Mouse (Mus musculus) kidney, postnatal 10 days (tissue): ENCODE data around the gene Card6.

Experiments used
- DNase-seq: peaks from one replicate; pipeline ENCODE4 v3.0.0; 2021; ENCODE audit warnings: mixed read lengths

Gene Card6

DNA sequence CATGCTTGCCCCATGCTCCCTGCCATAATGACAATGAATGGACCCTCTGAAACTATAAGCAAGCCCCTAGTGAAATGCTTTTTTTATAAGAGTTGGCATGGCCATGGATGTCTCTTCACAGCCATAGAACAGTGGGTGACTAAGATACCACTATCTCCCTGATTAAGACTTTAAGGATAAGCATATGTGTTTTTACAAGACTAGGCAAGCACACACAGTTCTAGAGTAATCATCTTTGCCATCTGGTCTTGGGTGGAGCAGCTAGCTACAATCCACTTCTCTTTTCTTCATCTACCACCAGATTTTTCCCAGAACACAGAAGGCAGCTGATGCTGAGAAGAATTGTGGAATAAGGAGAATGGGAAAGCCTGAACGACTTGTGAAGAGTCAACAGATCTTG, 27.1 kb downstream of the Card6 start:
- DNase-seq, result no peak

DNA sequence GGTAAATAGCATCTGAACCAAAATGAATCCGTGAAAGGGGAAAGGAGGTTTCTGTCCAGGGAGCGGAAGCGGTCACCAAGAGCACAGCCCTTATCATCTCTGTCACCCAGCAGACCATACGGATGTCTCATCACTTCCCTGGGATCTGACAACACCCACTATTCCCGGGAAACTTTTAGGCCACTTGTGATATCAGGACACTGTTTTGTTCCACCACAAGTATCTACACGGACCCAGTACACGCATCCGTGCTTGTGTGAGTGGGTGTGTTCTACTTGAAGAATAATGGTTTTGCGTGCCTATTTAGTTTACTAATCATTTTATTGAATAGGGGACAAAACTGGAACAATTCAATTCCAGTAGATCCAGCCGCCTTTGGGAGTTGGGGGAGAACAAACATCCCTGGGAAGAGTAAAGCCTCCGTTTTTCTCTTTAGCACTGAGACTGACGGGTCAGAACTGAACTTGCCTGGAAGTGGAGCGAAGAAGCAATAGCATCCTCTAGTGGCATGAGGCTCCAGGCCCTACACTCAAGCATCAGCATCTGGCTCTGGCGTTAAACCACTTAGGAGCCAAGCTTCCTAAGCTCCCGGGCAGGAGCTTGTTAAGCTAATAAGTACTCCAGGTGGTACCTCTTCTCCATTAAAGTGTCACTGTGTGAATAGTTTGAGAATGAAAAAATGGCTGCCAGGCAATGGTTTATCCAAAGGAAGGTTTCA, 39.4 kb downstream of the Card6 start:
- peak; percentile 64 for DNase-seq

DNA sequence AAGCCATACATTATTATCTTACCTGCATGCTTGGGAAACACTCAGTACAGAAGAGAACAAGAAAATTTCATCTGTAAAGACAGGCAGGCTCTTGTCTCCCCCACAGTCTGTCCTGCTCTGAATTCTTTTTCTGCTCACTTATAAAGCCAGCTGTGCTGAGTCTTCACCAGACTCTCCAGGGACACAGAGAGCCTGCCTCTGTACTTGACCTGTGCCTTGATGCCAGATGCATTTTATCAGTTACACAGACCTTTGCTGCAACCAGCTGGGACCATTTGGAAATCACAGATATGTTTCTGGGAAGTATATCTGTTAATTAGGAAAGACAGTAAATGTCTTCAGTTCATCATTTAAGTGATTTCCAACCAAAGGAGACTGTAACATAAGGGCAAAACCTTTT, 44.7 kb downstream of the Card6 start, which contains the start of gene C7:
Gene C7 (minus strand): TSS at position 106 of the 400 bp plus-strand sequence.
- DNase-seq, result peak; percentile 71
